Mouse (Mus musculus): ENCODE measurements at regions not wholly inside any gene's neighbourhood (a gene's known extent, or its start where the extent isn't known, plus 50 kb on each side); places are given as distances from the start of the nearest gene placed in this dataset.

GRCm38 (mm10) chr6:101482635-101483465, 105.2 kb upstream of the Pdzrn3 start:
- peak; percentile 34 for DNase-seq

GRCm38 (mm10) chr6:101473956-101474355, 96.3 kb upstream of the Pdzrn3 start:
- no peak for DNase-seq

- no peak for DNase-seq
Observed at GRCm38 (mm10) chr6:101473257-101473925, 95.7 kb upstream of the Pdzrn3 start.

DNA sequence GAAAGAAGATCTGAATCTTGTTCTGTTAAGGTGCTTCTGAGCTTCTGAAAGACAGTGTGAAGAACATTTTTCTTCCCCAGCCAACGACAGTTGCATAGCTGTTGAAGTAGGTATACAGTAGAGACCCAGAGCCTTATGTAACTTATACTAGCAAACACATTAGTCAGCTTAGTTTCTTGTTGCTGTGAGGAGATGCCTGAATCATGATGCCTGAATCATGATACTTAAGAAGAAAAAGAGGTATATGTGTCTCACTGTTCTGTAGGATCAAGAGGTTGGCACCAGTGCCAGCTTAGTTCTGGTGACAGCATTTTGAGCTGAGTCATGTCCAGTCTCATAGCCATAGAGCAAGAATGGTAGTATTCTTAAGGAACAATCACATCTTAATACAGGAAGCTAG, 87.2 kb upstream of the Pdzrn3 start:
- no peak for DNase-seq

DNA sequence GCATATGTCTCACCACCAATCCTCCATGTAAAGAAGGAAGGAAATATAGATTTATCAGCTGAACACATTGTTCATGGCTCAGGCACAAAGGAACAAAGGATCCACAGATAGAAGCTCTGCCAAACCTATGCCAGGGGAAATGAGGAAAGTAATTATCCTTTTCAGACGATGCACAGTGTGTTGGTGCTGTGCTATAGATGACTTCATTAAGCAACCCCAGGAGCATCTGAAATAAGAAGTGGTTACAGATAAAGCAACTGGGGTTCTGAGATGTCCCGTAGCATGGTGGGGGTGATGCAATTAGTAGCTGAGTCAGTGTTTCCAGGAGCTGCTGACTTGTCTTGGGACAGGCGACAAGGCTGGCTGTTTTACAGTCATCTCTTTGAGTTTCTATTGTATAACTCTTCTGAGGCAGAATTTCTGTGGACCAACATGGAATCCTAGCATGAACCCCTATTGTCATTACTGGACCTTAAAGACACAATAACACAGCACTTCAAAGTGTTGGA, 86.2 kb upstream of the Pdzrn3 start:
- no peak for DNase-seq

DNA sequence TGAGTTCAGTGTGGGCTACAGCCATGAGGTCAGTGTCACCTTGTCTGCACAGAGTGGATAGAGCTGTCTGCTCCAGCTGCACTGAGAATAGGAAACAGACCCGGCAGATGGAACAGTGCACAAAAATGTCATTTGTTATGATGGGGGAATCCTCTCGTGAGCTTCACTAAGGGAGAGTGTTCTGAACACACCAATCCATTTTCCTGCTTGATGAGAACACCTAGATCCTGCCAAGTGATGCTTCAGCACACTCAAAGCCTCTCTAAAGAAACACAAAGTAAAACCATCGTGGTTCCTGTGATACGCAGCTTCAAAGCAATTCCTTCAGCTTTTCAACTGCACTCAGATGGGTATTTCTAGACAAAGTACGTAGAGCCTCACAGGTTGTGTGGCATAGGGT, 69.0 kb upstream of the Pdzrn3 start:
- no peak for DNase-seq

- peak; percentile 3 for DNase-seq
Observed at GRCm38 (mm10) chr6:101446316-101446715, 68.6 kb upstream of the Pdzrn3 start.

DNA sequence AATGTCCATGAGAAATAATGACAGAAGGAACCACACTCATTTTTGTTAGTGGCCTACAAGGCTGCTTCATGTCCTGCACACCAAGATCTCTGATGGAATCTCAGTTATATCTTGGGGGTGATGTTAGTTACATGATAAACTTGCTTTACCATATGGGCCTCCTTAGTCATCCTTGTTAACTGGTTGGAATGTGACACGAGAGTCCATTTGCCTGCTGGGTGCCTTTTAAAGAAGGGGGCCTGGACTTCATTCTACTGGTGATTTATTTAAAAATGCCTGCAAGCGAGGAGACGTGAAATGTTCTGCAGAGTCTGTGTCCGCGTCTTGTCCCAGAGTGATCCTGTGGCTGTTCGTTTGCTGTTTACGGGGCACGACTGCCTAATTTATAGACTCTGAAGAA, 55.1 kb upstream of the Pdzrn3 start:
- no peak for DNase-seq

DNA sequence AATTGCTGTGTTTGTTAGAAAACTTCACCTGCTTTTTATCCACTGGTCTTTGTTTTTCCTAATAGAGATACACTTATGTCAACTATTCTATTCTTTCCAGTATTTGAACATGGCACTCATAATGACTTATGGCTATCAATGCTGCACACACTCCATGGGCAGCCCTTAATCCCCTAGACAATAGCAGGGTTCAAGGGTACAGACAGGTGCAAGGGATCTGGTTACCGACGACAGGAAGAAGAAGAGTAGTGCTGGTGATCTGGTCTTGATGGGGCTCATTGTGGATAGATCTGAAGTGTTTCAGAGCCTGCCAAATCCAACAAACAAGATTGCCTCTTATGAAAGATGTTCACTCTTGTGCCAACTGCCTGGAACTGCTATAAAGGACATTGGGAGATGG, 51.9 kb upstream of the Pdzrn3 start:
- no peak for DNase-seq
